Mouse (Mus musculus) stomach, embryonic 14.5 days (tissue): ENCODE results near the gene Pcyt2. TPM values are rescaled to one million over a fixed set of nuclear protein-coding genes. Genes with fewer than 3 reads are reported as not detected.

Experiments
- ATAC-seq: fragments of 200-750 bp; cut with Nextera tagmentation; 2 replicates; pipeline ENCODE4 v1.8.0; 2017; ENCODE audit warnings: low read depth, moderate TSS enrichment; ENCODE audit not compliant: insufficient number of reproducible peaks, insufficient read depth, low FRiP score
- H3K27ac ChIP-seq: fragments of 300-500 bp; sonication (generic); 2 replicates; pipeline ENCODE4 v1.5.1; 2014; ENCODE audit warnings: mild to moderate bottlenecking, low read length, moderate library complexity, mixed read lengths
- H3K27me3 ChIP-seq: fragments of 300-500 bp; sonication (generic); 2 replicates; pipeline ENCODE4 v1.6.1; 2014; ENCODE audit warnings: low read length, control low read depth, mixed read lengths; ENCODE audit not compliant: control insufficient read depth, insufficient read depth
- H3K36me3 ChIP-seq: fragments of 300-500 bp; sonication (generic); 2 replicates; pipeline ENCODE4 v1.6.1; 2014; ENCODE audit warnings: mild to moderate bottlenecking, control low read depth, low read length, moderate library complexity, mixed read lengths; ENCODE audit not compliant: control insufficient read depth, insufficient read depth
- H3K4me1 ChIP-seq: fragments of 300-500 bp; sonication (generic); 2 replicates; pipeline ENCODE4 v1.6.1; 2014; ENCODE audit warnings: low read length, control low read depth, mixed read lengths; ENCODE audit not compliant: control insufficient read depth, insufficient read depth
- H3K4me2 ChIP-seq: fragments of 300-500 bp; sonication (generic); replicated peaks from 2 replicates; pipeline ENCODE4 v1.6.1; 2014; ENCODE audit warnings: low read depth, low read length, control low read depth
- H3K4me3 ChIP-seq: fragments of 300-500 bp; sonication (generic); 2 replicates; pipeline ENCODE4 v1.5.1; 2014; ENCODE audit warnings: low read depth, low read length, control low read depth
- H3K9ac ChIP-seq: fragments of 300-500 bp; sonication (generic); replicated peaks from 2 replicates; pipeline ENCODE4 v1.6.1; 2014; ENCODE audit warnings: low read depth, mild to moderate bottlenecking, control low read depth, low read length, moderate library complexity, mixed read lengths
- H3K9me3 ChIP-seq: fragments of 300-500 bp; sonication (generic); 2 replicates; pipeline ENCODE4 v1.6.1; 2016; ENCODE audit warnings: low read depth, low read length, control low read depth; ENCODE audit not compliant: control insufficient read depth
- WGBS: fragments of 180-500 bp; shearing (Covaris S2); extraction: QIAGEN DNeasy Blood & Tissue Kit; methylation state at CpG from one replicate; pipeline ENCODE4 v1.1.7; 2014; 5-methylcytosine and 5-hydroxymethylcytosine counted together
- polyA plus RNA-seq: library from polyadenylated mRNA; unstranded; fragments of >200 nt; fragmentation: Nextera tagmentation; extraction: Ambion mirVana; gene quantifications from 2 replicates; pipeline ENCODE4 v1.2.1, GENCODE M21; 2014

The Pcyt2 gene
- polyA plus RNA-seq, 1 experiment from 2014 or later = 119 TPM

DNA sequence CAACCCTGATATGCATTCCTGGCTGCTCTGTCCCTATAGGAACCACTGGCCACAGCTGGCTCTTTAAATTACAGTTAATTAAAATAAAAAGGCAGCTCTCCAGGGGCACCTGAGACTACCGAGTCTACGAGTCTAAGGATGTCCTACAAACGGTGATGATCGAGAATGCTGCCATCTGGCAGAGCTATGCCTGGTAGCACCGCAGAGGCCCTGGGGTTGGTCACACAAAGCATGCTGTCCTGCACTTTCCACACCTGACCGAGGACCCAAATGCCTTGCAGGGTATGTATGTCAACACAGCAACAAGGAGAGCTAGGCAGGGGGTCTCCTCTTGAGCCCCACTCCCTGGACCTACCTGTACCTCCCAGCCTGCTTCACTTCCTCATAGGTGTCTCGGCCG is 3.8 kb downstream of the Pcyt2 start:
- Histone ChIP-seq H3K4me1 (peaks cover 15% of the 10 kb centered on the region), H3K9ac (no peak overlapping the region), H3K4me2 (no peak overlapping the region), H3K27me3 (no peaks in the 10 kb centered on the region), H3K36me3 (peaks cover 41% of the 10 kb centered on the region), H3K9me3 (no peaks in the 10 kb centered on the region), H3K4me3 (no peak overlapping the region), H3K27ac (no peak overlapping the region)
- no peak for ATAC-seq
- WGBS = 86% methylated on average over 8 of the region's 8 CpGs

DNA sequence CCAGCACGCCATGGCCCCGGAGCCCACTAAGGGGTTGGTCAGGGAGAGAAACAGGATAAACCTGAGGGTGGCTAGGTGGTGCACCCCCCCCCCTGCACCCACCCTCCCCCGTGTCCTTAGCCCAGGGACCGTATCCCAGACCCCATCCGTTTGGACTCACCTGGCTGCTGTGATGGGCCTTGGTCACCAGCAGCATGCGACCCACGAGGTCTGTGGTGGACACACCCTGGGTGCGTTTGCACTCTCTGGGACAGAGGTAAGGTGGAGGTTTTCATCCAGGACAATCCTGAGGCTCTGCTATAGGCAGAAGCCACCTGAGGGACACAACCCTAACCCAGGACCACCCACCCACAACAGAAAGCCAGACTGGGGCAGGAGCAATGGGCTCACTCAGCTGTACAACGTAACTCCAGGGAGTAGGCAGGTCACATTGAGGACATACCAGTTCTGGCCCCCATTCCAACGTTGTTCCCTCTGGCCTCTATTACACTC is 4.2 kb downstream of the Pcyt2 start:
- Histone ChIP-seq H3K4me1 (peaks cover 20% of the 10 kb centered on the region), H3K36me3 (peaks cover 36% of the 10 kb centered on the region)
- WGBS = 86% methylated on average over 10 of the region's 10 CpGs

GRCm38 (mm10) chr11:120612763-120613162 is 5.0 kb downstream of the Pcyt2 start:
- Histone ChIP-seq H3K36me3 (peaks cover 34% of the 10 kb centered on the region), H3K4me2 (no peak overlapping the region), H3K27ac (no peak overlapping the region), H3K9ac (no peak overlapping the region), H3K4me3 (no peak overlapping the region), H3K9me3 (no peaks in the 10 kb centered on the region), H3K4me1 (peaks cover 27% of the 10 kb centered on the region), H3K27me3 (no peaks in the 10 kb centered on the region)
- ATAC-seq = no peak
- 28% methylated on average over 6 of the region's 6 CpGs for WGBS

More for the DNA sequence above, 4.2 kb downstream of the Pcyt2 start:
- no peak overlapping the region for H3K9ac ChIP-seq
- H3K9me3 ChIP-seq = no peaks in the 10 kb centered on the region
- H3K27ac ChIP-seq = no peak overlapping the region
- H3K27me3 ChIP-seq = no peaks in the 10 kb centered on the region
- no peak overlapping the region for H3K4me2 ChIP-seq
- no peak overlapping the region for H3K4me3 ChIP-seq
- ATAC-seq = no peak

DNA sequence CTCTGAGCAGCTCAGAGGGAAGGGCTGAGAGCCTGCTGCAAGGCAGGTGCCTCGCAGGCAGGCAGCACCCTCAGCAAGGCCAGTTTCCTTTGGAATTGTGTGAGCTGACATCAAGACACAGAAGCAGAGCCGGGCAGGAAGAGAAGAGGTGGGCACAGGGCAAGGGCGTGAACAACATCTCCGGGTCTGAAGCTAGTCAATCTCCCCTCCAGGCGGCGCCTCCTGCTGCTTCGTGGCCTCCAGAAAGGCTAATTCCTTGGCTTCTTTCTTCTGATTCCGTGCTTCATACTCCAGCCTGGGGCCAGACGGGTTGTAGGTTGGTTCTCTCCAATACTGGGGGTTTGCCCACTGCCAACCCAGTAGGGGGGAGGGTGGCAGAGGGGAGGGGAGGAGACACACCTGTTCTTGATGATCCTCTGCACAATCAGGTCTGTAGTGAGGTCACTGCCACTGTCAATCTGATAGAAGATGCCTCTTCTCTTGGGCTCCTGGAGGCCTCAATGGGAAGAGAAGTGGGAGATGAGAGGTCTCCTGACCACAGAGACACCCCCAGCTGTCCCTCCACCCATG is 7.2 kb downstream of the Pcyt2 start:
- Histone ChIP-seq H3K36me3 (peaks cover 37% of the 10 kb centered on the region), H3K27me3 (no peaks in the 10 kb centered on the region), H3K27ac (no peak overlapping the region), H3K9ac (no peak overlapping the region), H3K4me2 (no peak overlapping the region), H3K9me3 (no peaks in the 10 kb centered on the region), H3K4me3 (no peak overlapping the region), H3K4me1 (peaks cover 21% of the 10 kb centered on the region)
- 88% methylated on average over 9 of the region's 9 CpGs for WGBS
- ATAC-seq = no peak

GRCm38 (mm10) chr11:120609250-120609649 is 8.5 kb downstream of the Pcyt2 start:
- no peak overlapping the region for H3K4me2 ChIP-seq
- peaks cover 50% of the 10 kb centered on the region for H3K36me3 ChIP-seq
- peaks cover 21% of the 10 kb centered on the region for H3K4me1 ChIP-seq
- no peak overlapping the region for H3K27ac ChIP-seq
- 42% methylated on average over 8 of the region's 8 CpGs for WGBS
- peak; percentile 73 for ATAC-seq
- no peaks in the 10 kb centered on the region for H3K27me3 ChIP-seq
- no peaks in the 10 kb centered on the region for H3K9me3 ChIP-seq
- H3K9ac ChIP-seq = no peak overlapping the region
- H3K4me3 ChIP-seq = no peak overlapping the region

- peaks cover 48% of the 10 kb centered on the region for H3K36me3 ChIP-seq
- H3K4me2 ChIP-seq = peak within 1 kb of the TSS; percentile 70
- WGBS = 2% methylated on average over 45 of the region's 45 CpGs
- no peak within 1 kb of the TSS for H3K27ac ChIP-seq
- H3K4me3 ChIP-seq = peak within 1 kb of the TSS; percentile 29
- H3K4me1 ChIP-seq = peaks cover 21% of the 10 kb centered on the region
- ATAC-seq = 0 out of 2 replicates have a peak, but pooled peaks have one; percentile 34
- no peaks in the 10 kb centered on the region for H3K27me3 ChIP-seq
- no peaks in the 10 kb centered on the region for H3K9me3 ChIP-seq
- H3K9ac ChIP-seq = peak within 1 kb of the TSS; percentile 42; the same call in 1 of the 2 replicates
Measured at GRCm38 (mm10) chr11:120608241-120609034, 9.3 kb downstream of the Pcyt2 start, which contains the start of gene Npb. TSS of gene Npb (plus strand) at chr11:120608477.

- H3K27me3 ChIP-seq = no peaks in the 10 kb centered on the region
- H3K9me3 ChIP-seq = no peaks in the 10 kb centered on the region
- no peak overlapping the region for H3K27ac ChIP-seq
- no peak overlapping the region for H3K4me3 ChIP-seq
- no peak overlapping the region for H3K4me2 ChIP-seq
- ATAC-seq = no peak
- WGBS = 75% methylated on average over 4 of the region's 4 CpGs
- peaks cover 46% of the 10 kb centered on the region for H3K36me3 ChIP-seq
- H3K9ac ChIP-seq = no peak overlapping the region
- H3K4me1 ChIP-seq = peaks cover 21% of the 10 kb centered on the region
Measured at GRCm38 (mm10) chr11:120606764-120607163, 11.0 kb downstream of the Pcyt2 start.

- 91% methylated on average over 7 of the region's 7 CpGs for WGBS
- Histone ChIP-seq H3K36me3 (peaks cover 42% of the 10 kb centered on the region), H3K4me3 (no peak overlapping the region), H3K27ac (no peak overlapping the region), H3K9ac (no peak overlapping the region), H3K27me3 (no peaks in the 10 kb centered on the region), H3K9me3 (no peaks in the 10 kb centered on the region), H3K4me1 (peaks cover 21% of the 10 kb centered on the region), H3K4me2 (no peak overlapping the region)
- ATAC-seq = no peak
Measured at GRCm38 (mm10) chr11:120605667-120606066, 12.1 kb downstream of the Pcyt2 start.
